Mouse (Mus musculus) embryonic facial prominence, embryonic 11.5 days (tissue): ENCODE results near the gene Zdhhc7. TPM values are rescaled to one million over a fixed set of nuclear protein-coding genes. Genes with fewer than 3 reads are reported as not detected.

Source experiments
- ATAC-seq: fragments of 200-750 bp; cut with Nextera tagmentation; replicated peaks from 2 replicates; pipeline ENCODE4 v1.8.0; 2017; ENCODE audit warnings: low read depth; ENCODE audit not compliant: insufficient number of reproducible peaks, low FRiP score, low TSS enrichment
- DNase-seq: peaks from one replicate; pipeline ENCODE4 v3.0.0-alpha.2; 2015; ENCODE audit warnings: low spot score
- H3K27ac ChIP-seq: fragments of 300-500 bp; sonication (generic); replicated peaks from 2 replicates; pipeline ENCODE4 v1.5.1; 2014; ENCODE audit warnings: mild to moderate bottlenecking, low read depth, low read length, control low read depth
- H3K27me3 ChIP-seq: fragments of 300-500 bp; sonication (generic); 2 replicates; pipeline ENCODE4 v1.6.1; 2014; ENCODE audit warnings: mild to moderate bottlenecking, low read length, moderate library complexity, mixed read lengths; ENCODE audit not compliant: control insufficient read depth, insufficient read depth
- H3K36me3 ChIP-seq: fragments of 300-500 bp; sonication (generic); replicated peaks from 2 replicates; pipeline ENCODE4 v1.6.1; 2014; ENCODE audit warnings: low read depth, mild to moderate bottlenecking, low read length, moderate library complexity, mixed read lengths; ENCODE audit not compliant: control insufficient read depth, insufficient read depth
- H3K4me1 ChIP-seq: fragments of 300-500 bp; sonication (generic); 2 replicates; pipeline ENCODE4 v1.6.1; 2014; ENCODE audit warnings: low read length, mixed read lengths; ENCODE audit not compliant: control insufficient read depth, insufficient read depth
- H3K4me2 ChIP-seq: fragments of 300-500 bp; sonication (generic); 2 replicates; pipeline ENCODE4 v1.6.1; 2014; ENCODE audit warnings: low read depth, mild to moderate bottlenecking, control low read depth, low read length, moderate library complexity
- H3K4me3 ChIP-seq: fragments of 300-500 bp; sonication (generic); 2 replicates; pipeline ENCODE4 v1.5.1; 2014; ENCODE audit warnings: low read depth, low read length, control low read depth
- H3K9ac ChIP-seq: fragments of 300-500 bp; sonication (generic); replicated peaks from 2 replicates; pipeline ENCODE4 v1.6.1; 2014; ENCODE audit warnings: mild to moderate bottlenecking, control low read depth, low read length
- H3K9me3 ChIP-seq: fragments of 300-500 bp; sonication (generic); replicated peaks from 2 replicates; pipeline ENCODE4 v1.6.1; 2016; ENCODE audit warnings: mild to moderate bottlenecking, low read length, inconsistent platforms, mixed read lengths; ENCODE audit not compliant: control insufficient read depth
- WGBS: fragments of 180-500 bp; shearing (Covaris S2); extraction: QIAGEN DNeasy Blood & Tissue Kit; methylation state at CpG from one replicate; pipeline ENCODE4 v1.1.7; 2014; 5-methylcytosine and 5-hydroxymethylcytosine counted together
- polyA plus RNA-seq: library from polyadenylated mRNA; unstranded; fragments of >200 nt; fragmentation: Nextera tagmentation; extraction: Ambion mirVana; gene quantifications from 2 replicates; pipeline ENCODE4 v1.2.1, GENCODE M21; 2014

Gene Zdhhc7
- polyA plus RNA-seq, 1 experiment from 2014 or later, result 23.8 TPM

DNA sequence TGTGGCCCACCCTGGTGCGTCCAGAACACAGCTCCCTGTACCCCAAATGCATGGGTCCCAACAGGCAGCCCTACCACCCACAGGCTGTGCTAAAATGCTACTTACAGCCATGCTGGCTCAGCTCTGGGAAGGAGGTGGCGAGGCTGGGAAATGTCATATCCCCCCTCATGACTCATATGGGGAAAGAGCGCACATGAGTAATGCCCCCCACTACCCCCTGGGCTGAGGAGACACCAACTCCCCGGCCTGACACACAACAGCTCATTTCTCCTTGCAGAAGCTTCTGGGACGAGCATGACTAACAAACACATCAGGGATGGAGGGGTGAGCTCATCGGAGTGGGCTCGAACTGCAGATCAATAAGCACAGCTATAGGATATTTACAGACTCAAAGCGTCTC, 35.7 kb downstream of the Zdhhc7 start:
- H3K4me3 ChIP-seq, result no peak overlapping the region
- no peaks in the 10 kb centered on the region for H3K4me1 ChIP-seq
- no peaks in the 10 kb centered on the region for H3K27me3 ChIP-seq
- DNase-seq (no peak), ATAC-seq (no peak)
- H3K27ac ChIP-seq, result no peak overlapping the region
- H3K9me3 ChIP-seq, result no peaks in the 10 kb centered on the region
- H3K36me3 ChIP-seq, result no peaks in the 10 kb centered on the region
- no peak overlapping the region for H3K4me2 ChIP-seq
- H3K9ac ChIP-seq, result no peak overlapping the region
- 95% methylated on average over 8 of the region's 8 CpGs for WGBS

DNA sequence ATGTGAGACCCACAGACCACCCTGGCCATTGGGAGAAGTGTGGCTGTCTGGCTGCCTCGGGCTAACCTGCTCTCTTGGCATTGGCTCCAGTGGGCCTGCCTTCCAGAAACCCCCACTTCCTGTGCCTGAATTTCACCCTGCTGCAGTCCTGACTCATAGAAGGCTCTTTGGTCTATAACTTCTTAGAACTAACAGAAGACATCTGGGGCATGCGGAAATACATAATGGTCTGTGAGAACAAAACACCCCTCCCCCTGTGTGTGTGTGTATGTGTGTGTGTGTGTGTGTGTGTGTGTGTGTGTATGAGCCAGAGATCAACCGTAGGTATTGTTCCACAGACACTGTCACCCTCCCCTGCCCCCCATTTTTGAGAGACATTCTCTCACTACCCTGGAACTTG, 38.0 kb downstream of the Zdhhc7 start:
- no peak for ATAC-seq
- H3K9ac ChIP-seq, result no peak overlapping the region
- 86% methylated on average over 3 of the region's 3 CpGs for WGBS
- no peak overlapping the region for H3K27ac ChIP-seq
- H3K4me1 ChIP-seq, result no peaks in the 10 kb centered on the region
- H3K9me3 ChIP-seq, result no peaks in the 10 kb centered on the region
- no peak overlapping the region for H3K4me3 ChIP-seq
- H3K27me3 ChIP-seq, result no peaks in the 10 kb centered on the region
- no peak for DNase-seq
- no peak overlapping the region for H3K4me2 ChIP-seq
- H3K36me3 ChIP-seq, result no peaks in the 10 kb centered on the region

DNA sequence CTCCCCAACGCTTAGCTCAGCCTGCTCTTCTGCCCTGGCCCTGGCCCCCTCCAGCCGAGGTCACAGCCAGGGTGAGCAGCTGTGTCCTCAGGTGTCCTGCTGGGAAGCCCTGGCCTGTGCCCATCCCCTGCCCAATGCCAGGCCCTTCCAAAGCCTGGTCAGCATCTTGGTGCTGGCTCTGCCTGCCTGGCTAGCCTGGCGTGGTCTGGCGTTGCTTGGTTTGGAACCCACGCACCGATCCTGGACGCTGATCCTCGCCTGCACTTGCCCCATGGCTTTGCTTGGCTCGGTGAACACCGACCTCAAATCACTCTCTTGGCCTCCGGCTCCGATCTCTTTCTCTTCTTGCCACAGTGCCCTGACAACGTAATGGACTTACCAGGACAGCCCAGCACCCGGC, 38.5 kb downstream of the Zdhhc7 start:
- 89% methylated on average over 14 of the region's 14 CpGs for WGBS
- no peaks in the 10 kb centered on the region for H3K4me1 ChIP-seq
- no peaks in the 10 kb centered on the region for H3K27me3 ChIP-seq
- DNase-seq (no peak), ATAC-seq (no peak)
- H3K9ac ChIP-seq, result no peak overlapping the region
- H3K27ac ChIP-seq, result no peak overlapping the region
- no peaks in the 10 kb centered on the region for H3K9me3 ChIP-seq
- no peak overlapping the region for H3K4me2 ChIP-seq
- no peaks in the 10 kb centered on the region for H3K36me3 ChIP-seq
- H3K4me3 ChIP-seq, result no peak overlapping the region

DNA sequence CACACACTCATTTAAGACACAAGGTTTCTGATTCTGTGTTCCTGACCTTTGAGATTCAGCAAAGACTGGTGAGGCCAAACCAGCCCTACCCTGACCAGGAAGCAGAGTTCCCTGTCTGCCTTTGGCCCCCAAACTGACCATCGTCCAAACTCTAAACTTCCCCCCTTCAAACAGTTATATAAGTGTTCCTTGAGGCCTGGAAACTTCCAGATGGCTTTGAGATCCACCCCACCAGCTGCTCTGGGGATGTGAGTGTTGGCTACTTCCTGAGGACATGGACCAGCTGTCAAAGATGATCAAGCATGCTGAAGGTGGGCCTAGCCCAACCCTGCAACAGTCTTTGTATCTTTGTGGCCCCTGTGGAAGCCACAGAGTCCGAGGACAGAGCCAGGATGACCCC, 44.2 kb downstream of the Zdhhc7 start:
- no peaks in the 10 kb centered on the region for H3K36me3 ChIP-seq
- no peak overlapping the region for H3K4me2 ChIP-seq
- H3K9me3 ChIP-seq, result no peaks in the 10 kb centered on the region
- no peak overlapping the region for H3K27ac ChIP-seq
- no peaks in the 10 kb centered on the region for H3K4me1 ChIP-seq
- H3K4me3 ChIP-seq, result no peak overlapping the region
- ATAC-seq, result no peak
- no peak for DNase-seq
- H3K27me3 ChIP-seq, result no peaks in the 10 kb centered on the region
- WGBS, result 52% methylated on average over 2 of the region's 2 CpGs
- H3K9ac ChIP-seq, result no peak overlapping the region

DNA sequence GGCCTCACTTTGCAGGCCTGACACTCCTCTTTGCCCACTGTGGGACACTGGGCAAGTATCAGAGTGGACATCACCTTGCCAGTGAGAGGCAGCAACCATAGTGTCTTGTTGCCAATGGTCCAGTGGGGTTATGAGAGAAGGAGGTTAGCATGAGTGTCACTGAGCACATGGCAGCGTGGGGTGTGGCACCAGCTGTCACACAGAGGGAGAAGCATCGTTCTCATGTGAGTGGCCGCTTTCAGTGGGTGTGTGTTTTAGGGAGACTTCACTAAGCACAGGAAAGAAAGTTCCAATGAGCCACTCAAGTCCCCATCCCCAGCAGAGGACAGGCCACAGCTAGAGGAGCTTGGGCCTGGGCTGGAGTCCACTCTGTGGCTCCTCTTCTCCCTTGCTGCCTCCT, 46.4 kb downstream of the Zdhhc7 start:
- no peaks in the 10 kb centered on the region for H3K36me3 ChIP-seq
- no peaks in the 10 kb centered on the region; the same call in 1 of the 2 replicates for H3K4me1 ChIP-seq
- H3K9ac ChIP-seq, result no peak overlapping the region
- no peak overlapping the region for H3K27ac ChIP-seq
- no peaks in the 10 kb centered on the region for H3K27me3 ChIP-seq
- ATAC-seq (no peak), DNase-seq (no peak)
- no peak overlapping the region for H3K4me3 ChIP-seq
- H3K9me3 ChIP-seq, result no peaks in the 10 kb centered on the region
- WGBS, result 94% methylated on average over 3 of the region's 3 CpGs
- H3K4me2 ChIP-seq, result no peak overlapping the region

DNA sequence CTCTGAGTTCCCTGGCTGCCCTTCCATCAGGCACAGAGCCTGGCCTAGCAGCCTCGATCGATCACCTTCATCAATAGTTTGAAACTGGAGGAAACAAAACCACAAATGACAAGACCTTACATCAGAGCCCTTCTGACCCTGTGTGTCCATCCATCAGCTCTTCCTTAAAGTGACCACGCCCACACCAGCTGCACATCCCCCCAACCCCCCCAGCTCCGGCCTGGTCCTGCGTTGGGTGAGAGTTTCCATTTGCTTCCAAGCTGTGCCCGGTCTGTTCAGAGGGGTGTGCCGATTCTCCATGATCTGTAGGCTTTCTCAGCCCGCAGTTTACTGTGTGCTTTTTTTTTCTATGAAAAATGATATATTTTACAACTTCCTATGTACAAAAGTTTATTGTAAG, 49.0 kb downstream of the Zdhhc7 start:
- Histone ChIP-seq H3K4me3 (no peak overlapping the region), H3K9ac (no peak overlapping the region), H3K36me3 (no peaks in the 10 kb centered on the region), H3K4me2 (no peak overlapping the region), H3K27me3 (no peaks in the 10 kb centered on the region), H3K4me1 (no peaks in the 10 kb centered on the region; the same call in 1 of the 2 replicates), H3K9me3 (no peaks in the 10 kb centered on the region), H3K27ac (no peak overlapping the region)
- DNase-seq (no peak), ATAC-seq (no peak)
- WGBS, result 81% methylated on average over 8 of the region's 8 CpGs

DNA sequence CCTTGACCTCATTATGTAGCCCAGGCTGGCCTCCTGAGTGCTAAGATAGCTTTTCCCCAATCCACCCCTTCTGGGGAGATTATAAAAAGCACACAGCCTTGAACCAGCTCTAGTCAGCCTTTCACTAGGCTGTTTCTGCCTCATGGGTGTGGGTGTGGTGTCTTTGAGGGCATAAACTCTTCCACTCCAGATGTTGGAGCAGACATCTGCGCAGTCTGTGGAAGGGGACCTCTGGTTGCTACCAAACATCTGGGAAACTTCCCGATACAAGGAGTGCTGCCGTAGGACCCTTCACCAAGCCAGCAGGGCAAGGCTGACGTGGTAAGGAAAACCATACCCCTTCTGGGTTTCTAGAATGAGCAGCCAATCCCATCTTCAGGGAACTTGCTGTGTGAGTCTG, 49.4 kb downstream of the Zdhhc7 start:
- no peak overlapping the region for H3K4me2 ChIP-seq
- DNase-seq, result no peak
- no peaks in the 10 kb centered on the region; the same call in 1 of the 2 replicates for H3K4me1 ChIP-seq
- H3K9ac ChIP-seq, result no peak overlapping the region
- no peaks in the 10 kb centered on the region for H3K27me3 ChIP-seq
- H3K27ac ChIP-seq, result no peak overlapping the region
- WGBS, result 81% methylated on average over 4 of the region's 4 CpGs
- no peaks in the 10 kb centered on the region for H3K9me3 ChIP-seq
- H3K4me3 ChIP-seq, result no peak overlapping the region
- ATAC-seq, result no peak
- H3K36me3 ChIP-seq, result no peaks in the 10 kb centered on the region

DNA sequence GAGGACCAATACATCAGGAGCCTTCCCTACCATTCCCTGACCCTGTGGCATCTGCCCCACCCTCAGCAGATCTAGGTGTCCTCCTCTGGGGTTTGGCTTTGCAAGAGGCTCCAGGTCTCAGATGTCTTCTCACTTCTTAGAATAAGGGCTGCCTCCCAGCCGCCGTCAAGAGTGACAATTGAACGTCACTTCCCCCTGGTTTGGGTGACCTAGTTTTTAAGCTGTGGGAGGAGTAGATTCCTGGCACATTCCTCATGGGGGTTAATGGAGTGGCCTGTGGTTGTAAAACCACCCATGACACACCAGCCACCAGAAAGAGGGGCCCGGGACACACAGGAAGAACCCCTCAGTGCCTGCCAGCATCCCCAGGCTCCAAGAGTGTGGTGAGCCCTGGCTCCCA, 50.3 kb downstream of the Zdhhc7 start:
- Histone ChIP-seq H3K4me3 (no peak overlapping the region), H3K9me3 (no peaks in the 10 kb centered on the region), H3K27me3 (no peaks in the 10 kb centered on the region), H3K36me3 (no peaks in the 10 kb centered on the region), H3K27ac (no peak overlapping the region), H3K4me1 (peaks cover 2% of the 10 kb centered on the region), H3K4me2 (no peak overlapping the region), H3K9ac (no peak overlapping the region)
- no peak for ATAC-seq
- DNase-seq, result no peak
- 60% methylated on average over 4 of the region's 4 CpGs for whole genome bisulfite sequencing
